Mouse (Mus musculus) heart, embryonic 12.5 days (tissue): ENCODE measurements at regions not wholly inside any gene's neighbourhood (a gene's known extent, or its start where the extent isn't known, plus 50 kb on each side); places are given as distances from the start of the nearest gene placed in this dataset.

Source experiments
- ATAC-seq: fragments of 200-750 bp; cut with Nextera tagmentation; 2 replicates; pipeline ENCODE4 v1.8.0; 2017; ENCODE audit warnings: moderate TSS enrichment, moderate library complexity; ENCODE audit not compliant: insufficient number of reproducible peaks, low FRiP score
- H3K27ac ChIP-seq: fragments of 300-500 bp; sonication (generic); 2 replicates; pipeline ENCODE4 v1.5.1; 2016; ENCODE audit warnings: mild to moderate bottlenecking, moderate library complexity; ENCODE audit not compliant: poor library complexity, severe bottlenecking
- H3K27me3 ChIP-seq: fragments of 300-500 bp; sonication (generic); replicated peaks from 2 replicates; pipeline ENCODE4 v1.6.1; 2016; ENCODE audit warnings: mild to moderate bottlenecking, moderate library complexity
- H3K36me3 ChIP-seq: fragments of 300-500 bp; sonication (generic); 2 replicates; pipeline ENCODE4 v1.6.1; 2016; ENCODE audit warnings: mild to moderate bottlenecking, moderate library complexity
- H3K4me1 ChIP-seq: fragments of 300-500 bp; sonication (generic); replicated peaks from 2 replicates; pipeline ENCODE4 v1.6.1; 2016; ENCODE audit warnings: mild to moderate bottlenecking
- H3K4me2 ChIP-seq: fragments of 300-500 bp; sonication (generic); 2 replicates; pipeline ENCODE4 v1.6.1; 2016; ENCODE audit warnings: mild to moderate bottlenecking, moderate library complexity
- H3K4me3 ChIP-seq: fragments of 300-500 bp; sonication (generic); 2 replicates; pipeline ENCODE4 v1.5.1; 2016; ENCODE audit warnings: mild to moderate bottlenecking
- H3K9ac ChIP-seq: fragments of 300-500 bp; sonication (generic); 2 replicates; pipeline ENCODE4 v1.6.1; 2016; ENCODE audit warnings: mild to moderate bottlenecking, moderate library complexity
- H3K9me3 ChIP-seq: fragments of 300-500 bp; sonication (generic); replicated peaks from 2 replicates; pipeline ENCODE4 v1.6.1; 2016; ENCODE audit warnings: mild to moderate bottlenecking, moderate library complexity
- WGBS: fragments of 180-500 bp; shearing (Covaris S2); methylation state at CpG from one replicate; pipeline ENCODE4 v1.1.7; 2016; 5-methylcytosine and 5-hydroxymethylcytosine counted together

GRCm38 (mm10) chr8:48937144-48937543 lies 93.4 kb upstream of the Tenm3 start:
- no peaks in the 10 kb centered on the region for H3K9me3 ChIP-seq
- H3K9ac ChIP-seq: no peak overlapping the region
- WGBS: 75% methylated on average over 3 of the region's 3 CpGs
- H3K27ac ChIP-seq: no peak overlapping the region
- no peak overlapping the region for H3K4me2 ChIP-seq
- no peaks in the 10 kb centered on the region for H3K27me3 ChIP-seq
- no peak for ATAC-seq
- H3K36me3 ChIP-seq: no peaks in the 10 kb centered on the region
- H3K4me3 ChIP-seq: no peak overlapping the region
- H3K4me1 ChIP-seq: no peaks in the 10 kb centered on the region

- no peak overlapping the region for H3K4me2 ChIP-seq
- no peaks in the 10 kb centered on the region for H3K36me3 ChIP-seq
- H3K9me3 ChIP-seq: no peaks in the 10 kb centered on the region
- H3K9ac ChIP-seq: no peak overlapping the region
- WGBS: 75% methylated on average over 11 of the region's 11 CpGs
- no peak overlapping the region for H3K4me3 ChIP-seq
- no peak for ATAC-seq
- H3K27me3 ChIP-seq: no peaks in the 10 kb centered on the region
- H3K27ac ChIP-seq: no peak overlapping the region
- H3K4me1 ChIP-seq: no peaks in the 10 kb centered on the region
Measured at GRCm38 (mm10) chr8:48927135-48927534, 83.4 kb upstream of the Tenm3 start.

- H3K36me3 ChIP-seq: no peaks in the 10 kb centered on the region
- no peaks in the 10 kb centered on the region for H3K9me3 ChIP-seq
- H3K4me2 ChIP-seq: no peak overlapping the region
- H3K4me1 ChIP-seq: peaks cover 8% of the 10 kb centered on the region
- no peak overlapping the region for H3K9ac ChIP-seq
- no peak for ATAC-seq
- H3K4me3 ChIP-seq: no peak overlapping the region
- no peak overlapping the region for H3K27ac ChIP-seq
- H3K27me3 ChIP-seq: 0 out of 2 replicates have a peak, but pooled peaks cover 7% of the 10 kb centered on the region
- 57% methylated on average over 3 of the region's 3 CpGs for WGBS
Measured at GRCm38 (mm10) chr8:48915275-48915674, 71.5 kb upstream of the Tenm3 start.

- ATAC-seq: peak; percentile 22; the same call in 1 of the 2 replicates
- Histone ChIP-seq H3K9ac (no peak overlapping the region), H3K4me2 (0 out of 2 replicates have a peak overlapping the region, but pooled peaks have one; percentile 2), H3K9me3 (no peaks in the 10 kb centered on the region), H3K4me1 (peaks cover 8% of the 10 kb centered on the region), H3K4me3 (no peak overlapping the region), H3K36me3 (no peaks in the 10 kb centered on the region), H3K27me3 (0 out of 2 replicates have a peak, but pooled peaks cover 7% of the 10 kb centered on the region), H3K27ac (no peak overlapping the region)
- WGBS: 18% methylated on average over 4 of the region's 4 CpGs
Measured at GRCm38 (mm10) chr8:48912842-48913241, 69.1 kb upstream of the Tenm3 start.

GRCm38 (mm10) chr8:48901668-48902406 lies 58.1 kb upstream of the Tenm3 start:
- no peaks in the 10 kb centered on the region for H3K9me3 ChIP-seq
- no peak for ATAC-seq

DNA sequence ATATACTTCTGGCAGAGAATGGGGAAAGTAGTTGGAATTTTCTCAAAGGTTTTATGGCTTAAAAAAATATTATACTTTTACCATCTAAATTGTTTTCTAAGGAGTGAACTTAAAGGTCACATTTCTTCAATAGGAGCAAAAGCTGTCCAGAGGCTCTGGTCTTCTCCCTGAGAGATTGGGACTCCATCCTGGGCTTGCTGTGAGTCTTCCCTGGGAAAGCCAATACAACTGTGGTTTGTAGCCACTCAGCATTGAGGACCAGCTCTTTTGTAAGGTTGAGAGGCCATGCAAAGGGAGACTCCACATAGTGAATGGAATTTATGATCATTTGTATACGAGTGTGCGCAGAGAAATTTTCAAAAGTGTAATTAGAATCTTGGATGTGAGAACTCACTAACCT lies 52.9 kb upstream of the Tenm3 start:
- no peaks in the 10 kb centered on the region for H3K4me1 ChIP-seq
- no peak for ATAC-seq
- H3K27ac ChIP-seq: no peak overlapping the region
- no peak overlapping the region for H3K9ac ChIP-seq
- no peaks in the 10 kb centered on the region for H3K36me3 ChIP-seq
- no peak overlapping the region for H3K4me3 ChIP-seq
- no peaks in the 10 kb centered on the region for H3K9me3 ChIP-seq
- no peaks in the 10 kb centered on the region for H3K27me3 ChIP-seq
- 95% methylated on average over 2 of the region's 2 CpGs for WGBS
- no peak overlapping the region for H3K4me2 ChIP-seq

More at GRCm38 (mm10) chr8:48901668-48902406, 58.1 kb upstream of the Tenm3 start:
- Histone ChIP-seq H3K27me3 (no peaks in the 10 kb centered on the region), H3K27ac (no peak overlapping the region), H3K36me3 (no peaks in the 10 kb centered on the region), H3K9ac (no peak overlapping the region), H3K4me2 (no peak overlapping the region), H3K4me1 (no peaks in the 10 kb centered on the region), H3K4me3 (no peak overlapping the region)
- 82% methylated on average over 6 of the region's 6 CpGs for WGBS

- H3K36me3 ChIP-seq: no peaks in the 10 kb centered on the region
- ATAC-seq: no peak
- no peak overlapping the region for H3K4me2 ChIP-seq
- H3K9ac ChIP-seq: no peak overlapping the region
- no peak overlapping the region for H3K27ac ChIP-seq
- no peaks in the 10 kb centered on the region for H3K4me1 ChIP-seq
- H3K4me3 ChIP-seq: no peak overlapping the region
- no peaks in the 10 kb centered on the region for H3K9me3 ChIP-seq
- 72% methylated on average over 7 of the region's 7 CpGs for WGBS
- no peaks in the 10 kb centered on the region for H3K27me3 ChIP-seq
Measured at GRCm38 (mm10) chr8:48896251-48896650, 52.5 kb upstream of the Tenm3 start.

DNA sequence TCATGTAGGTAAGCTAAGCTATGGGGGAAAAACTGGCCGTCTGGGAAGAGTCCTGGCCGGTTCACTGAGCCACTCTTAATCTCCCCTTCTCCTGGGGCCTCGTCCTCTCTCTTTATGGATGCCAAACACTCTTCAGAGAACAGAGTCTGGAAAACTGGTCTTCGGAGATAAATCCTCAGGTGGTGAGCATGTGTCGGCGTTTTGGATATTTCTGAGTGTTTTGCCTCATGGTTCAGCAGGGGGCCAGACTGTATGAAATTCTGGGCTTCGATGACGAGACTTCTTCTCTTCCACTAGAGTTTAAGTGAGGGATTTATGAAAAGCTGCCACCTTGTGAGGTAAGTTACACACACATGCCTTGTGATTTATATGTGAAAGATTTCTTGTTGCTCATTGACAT lies 51.8 kb upstream of the Tenm3 start:
- Histone ChIP-seq H3K9me3 (no peaks in the 10 kb centered on the region), H3K4me3 (no peak overlapping the region), H3K9ac (no peak overlapping the region), H3K27ac (no peak overlapping the region), H3K27me3 (no peaks in the 10 kb centered on the region), H3K4me2 (no peak overlapping the region), H3K36me3 (no peaks in the 10 kb centered on the region), H3K4me1 (no peaks in the 10 kb centered on the region)
- no peak for ATAC-seq
- WGBS: 45% methylated on average over 8 of the region's 8 CpGs
